Mouse (Mus musculus) adrenal gland (tissue): ENCODE data around the gene Plbd2.
"Not testable (repeated sequence)": the region's sequence is repeated elsewhere in the genome, so short reads cannot be mapped to it uniquely, and the experiment has no call there.

Experiments used
- intact Hi-C: fragments of 180-260 bp; cut with DNase I; formaldehyde crosslinking; loops from one replicate; pipeline ENCODE4 v1.15.1; 2025

The Plbd2 gene

DNA sequence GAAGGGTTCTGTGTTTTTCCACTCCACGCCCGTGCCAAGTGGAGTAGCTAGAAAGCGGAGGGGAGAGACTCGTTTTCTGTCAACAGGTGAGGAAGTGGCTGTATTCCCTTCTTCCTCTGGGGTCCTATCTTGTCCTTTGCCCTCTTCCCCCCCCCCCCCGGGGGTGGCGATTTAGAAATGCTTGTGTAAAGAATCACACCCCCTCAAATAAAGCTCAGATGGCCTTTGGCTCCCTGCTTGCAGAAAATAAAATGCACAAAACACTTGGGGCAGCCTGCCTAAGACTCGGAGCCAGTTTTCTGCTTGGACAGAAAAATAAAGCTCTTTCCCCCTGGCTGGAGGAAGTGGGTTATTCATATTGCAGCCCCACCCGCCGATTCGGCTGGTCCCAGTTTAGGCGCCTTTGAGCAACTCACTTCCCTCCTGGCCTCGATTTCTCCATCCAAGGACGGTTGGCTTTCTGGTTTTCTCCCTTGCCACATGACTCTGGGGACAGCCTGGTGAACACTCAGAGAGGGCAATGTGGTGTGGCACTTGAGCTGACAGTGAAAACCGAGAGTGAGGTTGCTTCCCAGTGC, 8.3 kb upstream of the Plbd2 start:
- intact Hi-C loops = no loop called here

DNA sequence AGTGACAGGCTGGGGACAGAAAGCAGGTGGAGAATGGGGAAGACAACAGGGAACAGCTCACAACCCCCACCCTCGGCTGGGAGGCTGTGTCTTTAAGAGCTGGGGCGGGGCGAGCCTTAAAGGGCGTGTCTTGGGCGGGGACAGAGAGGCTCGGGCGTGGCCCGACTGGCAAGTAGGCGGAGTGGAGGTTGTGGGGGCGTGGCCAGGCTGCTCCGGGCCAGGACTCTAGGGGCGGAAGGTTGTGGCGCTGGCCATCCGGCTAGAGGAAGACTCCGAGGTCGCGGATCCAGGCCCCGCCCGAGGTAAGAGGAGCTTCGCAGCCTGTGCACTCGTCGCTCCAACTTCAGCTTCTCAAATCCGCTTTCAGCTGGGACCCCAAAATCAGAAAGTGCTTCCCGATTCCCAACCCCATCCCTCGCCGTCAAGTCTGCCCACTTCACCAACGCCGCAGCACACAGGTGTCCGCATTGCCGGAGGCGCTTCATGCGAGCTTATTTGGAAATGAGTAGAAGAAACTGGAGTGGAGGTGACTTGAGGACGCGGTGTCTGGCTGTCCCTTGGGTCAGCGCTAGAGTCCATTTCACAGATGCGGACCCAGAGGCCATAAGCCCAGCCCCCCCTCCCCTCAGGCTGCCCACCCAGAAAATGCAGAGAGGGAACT, 7.7 kb upstream of the Plbd2 start, which contains the start of gene Slc8b1:
TSS of gene Slc8b1 (plus strand) at position 187 of the 661 bp plus-strand sequence.
- intact Hi-C loops = no loop called here

DNA sequence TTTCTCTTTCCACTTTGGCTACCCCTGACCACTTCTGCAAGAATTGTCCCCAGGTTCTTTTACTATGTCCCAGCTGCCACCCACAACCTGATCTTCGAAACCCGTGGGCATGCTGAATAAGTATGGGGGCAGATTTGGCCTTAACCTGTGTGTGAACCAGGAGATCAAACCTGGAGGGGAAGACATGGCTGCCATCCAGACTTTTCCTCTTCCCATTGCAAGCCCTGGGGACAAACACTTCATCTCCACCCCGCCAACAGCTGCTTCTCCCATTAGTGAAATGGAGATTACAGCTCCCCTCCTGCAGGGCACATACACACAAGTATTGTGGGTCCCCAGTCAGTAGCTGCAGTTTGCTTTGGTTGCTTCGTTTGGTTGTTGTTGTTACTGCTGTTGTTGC, 3.9 kb upstream of the Plbd2 start:
- intact Hi-C loops = no loop called here

DNA sequence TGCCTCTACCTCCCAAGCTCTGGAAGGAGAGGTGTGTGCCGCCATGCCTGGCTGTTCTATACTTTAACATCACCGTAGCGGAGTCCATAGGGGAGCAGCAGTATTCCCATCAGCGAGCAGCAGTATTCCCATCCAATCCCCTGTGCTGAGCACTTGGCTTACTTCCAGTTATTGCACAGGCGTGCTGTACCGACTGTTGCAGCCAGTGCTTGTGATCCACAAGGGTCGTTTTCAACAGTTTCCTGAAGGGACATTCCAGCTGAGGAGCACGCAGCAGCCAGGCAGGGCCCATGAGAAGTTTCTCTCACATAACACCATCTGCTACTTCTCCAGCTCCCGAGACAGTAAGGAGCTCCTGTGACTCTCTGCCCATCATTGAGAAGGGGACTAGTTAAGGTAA, 3.1 kb upstream of the Plbd2 start:
- intact Hi-C loops = no loop called here

DNA sequence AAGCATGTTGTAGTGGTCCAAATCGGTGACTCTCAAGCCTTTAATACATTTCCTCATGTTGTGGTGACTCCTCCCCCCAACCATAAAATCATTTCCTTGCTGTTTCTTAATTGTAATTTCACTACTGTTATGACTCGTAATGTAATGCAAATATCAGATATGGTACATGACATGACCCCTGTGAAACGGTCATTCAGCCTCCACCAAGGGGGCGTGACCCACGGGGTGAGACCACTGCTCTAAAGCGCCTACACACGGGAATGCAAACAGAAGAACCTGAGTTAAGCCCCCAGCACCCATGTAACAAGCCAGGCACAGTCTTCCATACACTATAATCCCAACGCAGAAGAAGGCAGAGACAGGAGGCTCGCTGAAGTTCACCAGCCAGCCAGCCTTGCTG, 2.4 kb upstream of the Plbd2 start:
- intact Hi-C loops = loop anchor here (2.0 kb wide), 1 partner anchor 99 kb away; no protein-coding TSS in a partner anchor

DNA sequence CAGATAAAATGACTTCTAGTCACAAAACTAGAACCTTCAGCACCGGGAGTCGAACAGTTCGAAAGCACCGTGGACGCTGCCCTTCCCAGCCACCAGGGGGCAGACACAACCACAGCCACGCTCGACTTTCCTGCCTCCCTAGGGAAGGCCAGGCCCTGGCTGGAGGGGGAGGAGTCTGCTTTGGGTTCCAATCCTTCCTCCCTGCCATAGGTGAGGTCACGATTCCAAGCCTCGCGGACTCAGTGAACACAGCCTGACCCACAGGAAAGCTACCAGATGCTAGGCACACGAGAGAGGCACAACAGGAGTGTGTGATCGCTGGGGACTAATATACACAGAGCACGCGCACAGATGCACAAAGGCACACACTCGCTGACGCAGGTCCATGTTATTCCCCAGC, 1.9 kb upstream of the Plbd2 start:
- intact Hi-C loops = loop anchor here (2.0 kb wide), 1 partner anchor 99 kb away; no protein-coding TSS in a partner anchor

DNA sequence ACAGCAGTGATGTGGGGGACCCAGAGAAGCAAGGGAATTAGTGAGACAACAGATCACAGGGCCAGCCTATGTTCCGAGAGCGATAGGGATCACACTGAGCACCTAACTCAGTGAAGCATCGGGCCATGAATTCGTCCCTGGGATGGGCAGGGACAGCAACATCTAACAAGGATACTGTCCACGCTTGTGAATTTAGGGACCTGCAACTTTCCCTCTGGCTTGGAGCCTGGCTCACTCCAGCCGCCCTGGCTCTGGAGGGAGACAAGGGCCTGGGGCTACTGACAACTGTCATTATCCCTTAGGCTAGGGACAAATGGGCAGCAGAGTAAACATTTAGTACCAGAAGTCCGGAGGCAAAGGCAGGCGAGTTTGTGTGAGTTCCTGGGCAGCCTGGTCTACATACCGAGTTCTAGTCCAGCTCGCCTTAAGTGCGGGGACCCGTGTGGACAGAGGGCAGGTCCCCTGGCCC, 716 bp downstream of the Plbd2 start:
- intact Hi-C loops = no loop called here

DNA sequence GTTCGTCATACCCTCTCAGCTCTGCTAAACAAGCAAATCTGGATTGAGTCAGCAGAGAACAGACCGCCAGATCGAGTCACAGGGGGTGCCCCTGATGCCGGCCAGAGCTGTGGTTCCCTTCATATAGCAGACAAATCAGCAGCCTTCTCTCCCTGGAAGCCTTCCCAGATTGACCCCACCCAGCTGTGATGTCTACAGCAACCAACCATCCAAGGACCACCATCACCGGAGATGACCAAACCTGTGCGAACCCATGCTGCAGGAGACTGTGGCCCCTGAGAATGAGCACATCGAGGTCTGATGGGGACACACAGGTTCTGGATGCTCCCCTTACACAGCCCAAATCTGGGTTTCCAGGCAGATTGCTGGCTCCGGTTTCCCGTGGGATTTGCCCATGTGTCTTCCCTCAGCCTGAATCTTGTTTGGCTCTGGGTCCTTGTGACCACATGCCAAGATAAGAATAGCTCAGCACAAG, 1.2 kb downstream of the Plbd2 start:
- intact Hi-C loops = no loop called here

DNA sequence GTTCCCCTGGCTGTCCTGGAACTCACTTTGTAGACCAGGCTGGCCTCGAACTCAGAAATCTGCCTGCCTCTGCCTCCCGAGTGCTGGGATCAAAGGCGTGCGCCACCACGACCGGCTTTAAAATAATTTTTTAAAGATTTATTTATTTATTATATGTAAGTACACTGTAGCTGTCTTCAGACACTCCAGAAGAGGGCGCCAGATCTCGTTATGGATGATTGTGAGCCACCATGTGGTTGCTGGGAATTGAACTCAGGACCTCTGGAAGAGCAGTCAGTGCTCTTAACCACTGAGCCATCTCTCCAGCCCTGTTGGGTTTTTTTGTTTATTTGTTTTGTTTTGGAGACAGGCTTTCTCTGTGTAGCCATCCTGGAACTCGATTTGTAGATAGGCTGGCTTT, 2.8 kb downstream of the Plbd2 start:
- intact Hi-C loops = not testable (repeated sequence)

DNA sequence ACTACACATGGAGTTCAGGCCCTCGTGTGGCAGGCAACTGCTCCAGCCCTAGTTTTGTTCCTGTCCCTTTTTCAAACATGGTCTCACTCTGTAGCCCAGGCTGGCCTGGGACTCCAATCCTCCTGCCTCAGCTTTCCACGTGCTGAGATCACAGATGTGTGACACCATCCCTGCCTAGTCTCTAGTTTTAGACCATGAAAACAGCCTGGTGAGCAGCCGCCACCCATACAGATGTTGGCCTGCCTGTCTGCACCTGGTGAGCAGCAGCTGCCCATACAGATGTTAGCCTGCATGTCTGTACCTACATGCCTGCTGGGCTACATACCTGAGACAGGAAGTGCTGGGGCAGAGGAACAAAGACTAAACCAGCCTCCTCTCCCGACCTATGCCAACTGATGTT, 4.2 kb downstream of the Plbd2 start:
- intact Hi-C loops = no loop called here

DNA sequence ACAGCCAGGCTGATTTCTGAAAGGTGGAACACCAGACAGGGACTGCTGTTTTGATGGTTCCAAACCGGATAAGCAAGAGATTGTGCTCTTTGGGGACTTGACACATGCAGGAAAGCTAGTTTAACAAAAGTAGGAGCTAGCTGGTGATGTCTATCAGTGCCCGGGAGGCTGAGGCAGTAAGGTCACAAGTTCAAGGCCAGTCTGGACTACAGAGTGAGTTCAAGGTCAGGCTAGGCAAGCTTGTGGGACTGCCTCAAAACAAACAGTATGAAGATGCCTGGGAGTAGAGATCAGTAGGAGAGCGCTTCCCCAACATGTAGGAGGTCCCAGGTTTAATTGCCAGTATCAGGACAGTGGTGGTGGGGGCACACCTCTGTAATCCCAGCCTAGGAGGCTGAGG, 6.4 kb downstream of the Plbd2 start:
- intact Hi-C loops = no loop called here

DNA sequence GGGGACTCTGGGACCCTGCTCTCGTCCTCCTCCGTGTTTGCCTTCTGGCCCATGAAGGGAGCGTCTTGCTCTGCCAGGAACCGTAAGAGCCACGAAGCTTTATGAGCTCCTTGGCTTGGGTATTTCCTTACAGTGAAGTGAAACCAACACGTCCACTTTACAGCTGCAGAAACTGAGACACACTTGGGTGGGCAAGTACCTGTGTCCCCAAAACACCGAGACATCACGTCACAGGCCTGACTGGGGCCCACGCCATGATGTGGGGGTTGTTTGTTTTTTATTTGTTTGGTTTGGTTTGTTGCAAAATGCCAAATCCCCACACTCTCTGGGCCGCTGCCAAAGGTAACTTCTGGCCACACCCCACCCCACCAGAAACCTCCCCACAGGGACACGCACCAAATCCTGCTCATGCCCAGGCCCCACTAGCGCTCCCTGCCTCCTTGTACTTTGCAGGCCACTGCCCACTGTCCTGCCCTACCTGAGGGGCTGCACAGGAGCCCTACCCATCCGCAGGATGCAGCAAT, 7.7 kb downstream of the Plbd2 start:
- intact Hi-C loops = no loop called here

DNA sequence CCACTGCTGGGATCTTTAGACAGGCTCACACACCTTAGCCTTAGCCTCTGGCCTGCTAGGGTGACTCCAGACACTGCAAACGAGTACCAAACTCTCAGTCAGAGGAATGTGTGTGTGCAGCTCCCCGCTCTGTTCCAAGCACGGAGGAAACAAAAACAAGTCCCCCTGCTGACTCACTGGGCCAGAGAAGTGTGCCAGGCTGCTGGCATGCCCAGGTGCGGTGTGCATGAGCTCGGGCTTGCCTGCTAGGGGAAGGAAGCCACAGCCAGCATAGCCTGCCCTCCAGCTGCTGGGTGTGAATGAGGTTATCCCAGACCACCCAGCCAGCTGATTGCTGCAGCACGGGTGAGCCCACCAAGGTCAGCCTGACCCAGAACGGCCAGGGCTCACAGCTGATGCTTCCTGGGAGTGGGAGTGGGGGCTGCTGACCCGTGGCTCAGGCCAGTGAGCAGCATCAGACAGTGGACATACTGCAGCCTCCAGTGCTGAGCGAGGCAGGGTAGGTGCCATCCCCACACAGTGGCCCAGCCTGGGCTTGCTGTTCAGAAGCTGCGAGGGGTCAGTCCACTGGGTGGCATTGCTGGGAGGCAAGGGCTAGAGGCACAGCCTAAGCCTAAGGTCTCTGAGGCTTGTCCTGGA, 8.2 kb downstream of the Plbd2 start:
- intact Hi-C loops = no loop called here

DNA sequence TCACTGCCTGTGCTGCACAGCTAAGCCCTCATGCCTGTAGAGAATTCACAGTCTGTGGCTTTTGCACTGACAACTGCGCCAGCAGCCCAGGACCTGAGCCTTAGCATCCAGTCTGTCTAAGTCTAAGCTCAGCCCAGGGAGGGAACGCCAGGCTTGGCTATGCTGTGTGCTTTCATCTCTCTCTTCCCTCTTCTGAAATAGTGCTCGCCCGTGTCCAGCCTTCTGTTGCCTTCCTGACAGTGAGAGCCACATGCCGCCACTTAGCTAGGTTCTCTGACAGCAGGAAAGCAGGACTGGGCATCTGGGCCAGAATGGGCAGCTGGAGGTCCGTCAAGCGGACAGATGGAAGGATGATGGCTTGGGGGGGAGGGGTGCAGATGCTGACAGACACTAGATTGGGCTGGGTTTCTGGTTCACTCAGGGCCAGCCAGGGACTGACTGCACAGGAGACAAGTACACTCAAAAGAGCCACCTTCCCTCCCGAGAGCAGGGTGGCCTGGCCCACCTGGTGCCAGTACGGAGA, 9.5 kb downstream of the Plbd2 start:
- intact Hi-C loops = no loop called here

DNA sequence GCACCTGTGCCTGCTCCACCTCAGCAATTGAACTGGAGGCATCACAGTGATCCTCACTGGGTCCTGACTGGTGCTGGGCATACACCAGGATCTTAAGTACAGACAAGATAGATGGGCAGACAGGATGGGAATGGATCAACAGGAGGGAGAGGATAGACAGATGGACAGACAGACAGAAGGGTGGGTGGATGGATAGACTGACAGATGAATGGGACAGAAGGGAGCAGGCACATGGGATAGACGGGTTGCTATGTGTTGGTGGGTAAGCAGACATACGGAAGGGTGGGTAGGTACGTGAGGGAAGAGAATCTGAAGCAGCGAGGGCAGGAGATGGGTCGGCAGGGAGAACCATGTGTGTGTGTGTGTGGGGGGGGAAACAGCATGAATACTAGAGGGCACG, 10.0 kb downstream of the Plbd2 start:
- intact Hi-C loops = no loop called here

DNA sequence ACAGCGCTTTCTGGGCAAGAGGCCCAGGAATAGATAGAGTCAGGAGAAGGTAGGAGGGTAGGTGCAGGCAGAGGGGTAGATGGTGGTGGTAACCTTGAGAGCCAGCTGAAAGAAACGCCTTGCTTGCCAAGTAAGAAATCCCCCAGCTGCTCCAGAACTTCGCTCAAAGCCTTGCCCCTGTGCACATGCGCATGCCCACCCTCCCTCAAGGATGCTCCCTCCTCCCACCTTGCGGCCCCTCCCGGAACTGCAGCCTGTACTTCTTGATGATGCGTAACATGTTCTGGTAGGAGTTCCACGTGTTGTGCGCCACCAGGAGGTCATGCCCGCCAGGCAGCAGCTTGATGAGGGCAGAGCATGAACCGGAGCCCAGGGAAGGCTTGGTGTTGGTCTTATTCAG, 11.0 kb downstream of the Plbd2 start:
- intact Hi-C loops = no loop called here

DNA sequence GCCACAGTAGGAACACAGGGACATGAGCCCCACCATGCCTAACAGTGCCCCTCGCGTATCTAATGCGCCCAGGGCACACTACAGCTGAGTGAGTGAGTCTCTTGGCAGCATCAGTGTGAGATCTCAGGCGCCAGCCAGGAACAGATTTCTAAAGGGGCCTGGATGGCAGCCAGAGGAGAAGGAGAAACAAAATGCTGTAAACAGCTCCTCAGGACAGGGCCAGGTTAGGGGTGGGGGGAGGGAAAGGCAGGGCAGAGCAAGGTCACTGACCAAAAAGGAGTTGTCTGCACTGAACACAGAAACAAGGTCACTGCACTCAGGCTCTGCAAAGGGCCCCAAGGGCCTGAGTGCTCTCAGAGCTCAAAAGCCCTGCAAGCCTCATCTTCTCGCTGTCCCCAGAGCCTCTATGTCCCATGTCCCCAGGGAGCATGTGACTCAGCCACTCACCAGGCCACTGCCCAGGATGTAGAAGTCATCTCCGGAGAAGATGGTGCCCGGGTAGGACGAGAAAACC, 12.7 kb downstream of the Plbd2 start:
- intact Hi-C loops = no loop called here

DNA sequence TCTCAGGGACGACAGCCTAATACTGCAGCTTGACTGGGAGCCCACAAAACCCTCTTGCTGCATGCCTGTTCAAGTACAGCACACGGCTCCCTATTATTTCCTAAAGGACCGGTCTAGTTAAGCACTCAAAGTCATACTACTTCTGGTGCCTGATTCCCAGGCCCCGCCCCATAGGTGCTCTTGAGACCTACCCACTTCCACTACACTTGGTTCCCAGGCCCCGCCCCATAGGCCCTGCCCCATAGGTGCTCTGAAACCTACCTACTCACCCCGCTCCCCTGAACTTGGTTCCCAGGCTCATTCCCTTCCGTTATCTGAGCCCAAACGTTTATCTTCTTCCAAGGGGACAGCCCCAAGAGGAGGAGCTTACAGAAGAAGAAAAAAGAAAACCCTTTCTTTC, 15.6 kb downstream of the Plbd2 start:
- intact Hi-C loops = no loop called here

DNA sequence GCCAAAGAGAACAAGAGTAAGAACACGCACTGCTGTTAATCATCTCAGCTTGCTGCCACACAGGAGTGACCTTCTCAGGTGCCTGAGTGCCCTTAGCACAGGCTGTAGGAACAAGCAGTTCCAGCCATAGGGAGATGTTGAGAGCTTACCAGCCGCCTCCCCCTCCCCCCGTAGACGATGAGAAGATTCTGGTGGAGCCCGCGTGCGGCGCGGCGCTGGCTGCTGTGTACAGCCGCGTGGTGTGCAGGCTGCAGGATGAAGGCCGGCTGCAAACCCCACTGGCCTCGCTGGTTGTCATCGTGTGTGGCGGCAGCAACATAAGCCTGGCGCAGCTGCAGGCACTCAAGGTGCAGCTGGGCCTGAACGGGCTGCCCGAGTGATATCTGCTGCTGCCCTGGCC, 20.0 kb downstream of the Plbd2 start:
- intact Hi-C loops = no loop called here

DNA sequence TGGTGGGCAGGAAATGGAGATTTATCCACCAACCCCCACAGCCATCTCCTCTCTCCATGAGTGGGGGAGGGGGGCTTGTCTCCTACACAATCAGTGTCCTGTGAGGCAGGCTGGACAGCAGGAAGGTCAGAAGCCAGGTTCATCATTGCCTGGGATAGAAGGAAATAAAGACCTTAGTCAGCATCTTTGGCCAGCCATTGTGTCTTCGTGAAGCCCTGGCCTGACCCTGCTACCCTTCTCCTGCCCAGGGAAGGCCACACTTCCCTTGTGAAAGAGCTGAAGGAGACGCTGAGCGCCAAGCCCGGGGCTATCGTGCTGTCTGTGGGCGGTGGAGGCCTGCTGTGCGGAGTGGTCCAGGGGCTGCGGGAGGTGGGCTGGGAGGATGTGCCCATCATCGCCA, 22.2 kb downstream of the Plbd2 start:
- intact Hi-C loops = no loop called here

DNA sequence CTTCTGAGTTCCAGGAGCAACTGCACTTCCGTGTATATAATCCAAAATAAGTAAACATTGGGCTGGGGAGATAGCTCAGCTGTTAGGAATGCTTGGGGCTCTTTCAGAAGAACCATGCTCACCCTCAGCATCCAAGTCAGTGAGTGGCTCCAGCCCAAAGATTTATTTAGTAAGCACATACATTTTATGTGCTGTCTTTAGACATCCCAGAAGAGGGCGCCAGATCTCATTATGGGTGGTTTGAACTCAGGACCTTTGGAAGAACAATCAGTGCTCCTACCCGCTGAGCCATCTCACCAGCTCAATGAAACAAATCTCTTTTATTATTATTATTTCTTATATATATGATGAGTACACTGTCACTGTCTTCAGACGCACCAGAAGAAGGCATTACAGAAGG, 23.9 kb downstream of the Plbd2 start:
- intact Hi-C loops = no loop called here

DNA sequence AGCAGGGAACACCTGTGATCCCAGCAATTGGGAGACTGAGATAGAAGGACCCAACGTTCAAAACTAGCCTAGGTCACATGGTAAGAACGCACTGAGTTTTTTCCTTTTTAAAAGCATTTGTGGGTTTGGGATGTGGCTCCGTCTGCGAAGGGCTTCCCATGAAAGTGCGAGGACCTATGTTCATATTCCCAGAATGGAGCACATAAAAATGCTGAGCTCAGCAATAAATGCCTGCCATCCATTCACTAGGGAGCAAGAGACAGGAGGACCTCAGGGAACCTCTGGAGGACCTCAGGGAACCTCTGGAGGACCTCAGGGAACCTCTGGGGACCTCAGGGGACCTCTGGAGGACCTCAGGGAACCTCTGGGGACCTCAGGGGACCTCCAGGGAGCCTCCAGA, 25.4 kb downstream of the Plbd2 start:
- intact Hi-C loops = no loop called here
